8 mouse cellular contexts compared by ENCODE assay signal in genomic region chr16:5307249-5307605, GRCm38 (mm10). TPM values are rescaled to one million over a fixed set of nuclear protein-coding genes. Genes with fewer than 3 reads are reported as not detected.
A peak's percentile ranks its signal among the peaks of the same experiment; 100 is the strongest.
DNase-seq lines count a peak whose midpoint lies in the region; ATAC-seq and TF ChIP-seq lines count a peak whose summit lies in the region.

No protein-coding gene starts in this region.

- H3K9ac ChIP-seq in heart, embryonic 11.5 days (ENCODE audit: low read depth, low read length) = no peak overlapping the region
- peak overlapping the region; percentile 80 for H3K9ac ChIP-seq in forebrain, embryonic 15.5 days (replicated peaks)

- no peaks in the 10 kb centered on the region for H3K36me3 ChIP-seq in heart, embryonic 11.5 days (ENCODE audit: control insufficient read depth, insufficient read depth, low read length)
- no peaks in the 10 kb centered on the region for H3K36me3 ChIP-seq in forebrain, embryonic 15.5 days
- no peaks in the 10 kb centered on the region for H3K36me3 ChIP-seq in thymus, adult 2 months (ENCODE audit: control insufficient read depth, insufficient read depth, low read length)

- H3K4me3 ChIP-seq in heart, embryonic 11.5 days (ENCODE audit: low read depth, low read length) = peak overlapping the region; percentile 43
- peak overlapping the region; percentile 55 for H3K4me3 ChIP-seq in forebrain, embryonic 15.5 days
- H3K4me3 ChIP-seq in thymus, adult 2 months (ENCODE audit: control insufficient read depth, insufficient read depth, low read length) = no peak overlapping the region

- H3K27ac ChIP-seq in heart, embryonic 11.5 days (ENCODE audit: low read depth, low read length) = no peak overlapping the region
- no peak overlapping the region for H3K27ac ChIP-seq in forebrain, embryonic 15.5 days (replicated peaks)
- H3K27ac ChIP-seq in thymus, adult 2 months (ENCODE audit: control insufficient read depth, insufficient read depth, low read length) = no peak overlapping the region

- TF ChIP-seq CTCF in thymus, adult 2 months (IDR thresholded peaks at IDR 0.05; ENCODE audit: borderline replicate concordance, control insufficient read depth, extremely low read depth, insufficient read depth, low read length, poor library complexity) = no peak

- 67% methylated on average over 7 of the region's 7 CpGs for WGBS in heart, embryonic 11.5 days (ENCODE audit: insufficient replicate concordance)
- 69% methylated on average over 7 of the region's 7 CpGs for WGBS in forebrain, embryonic 15.5 days
- 77% methylated on average over 7 of the region's 7 CpGs for WGBS in thymus, adult 2 months

- peak overlapping the region; percentile 83 for H3K4me2 ChIP-seq in heart, embryonic 11.5 days
- peak overlapping the region; percentile 96 for H3K4me2 ChIP-seq in forebrain, embryonic 15.5 days (replicated peaks)

- no peak for TF ChIP-seq POLR2A in thymus, adult 2 months (IDR thresholded peaks at IDR 0.05; ENCODE audit: control insufficient read depth, extremely low read depth, insufficient read depth, low read length, poor library complexity)

- no peak for DNase-seq in heart, adult 9 months (ENCODE audit: low spot score in 2 of 2)
- peak; percentile 3 for DNase-seq in CD4-positive helper T cell, adult 2 months (ENCODE audit: low read depth, low spot score)
- DNase-seq in natural killer cell, adult 2 months (ENCODE audit: low spot score in 2 of 2) = no peak
- DNase-seq in thymus, adult 2 months = no peak

- H3K9me3 ChIP-seq in heart, embryonic 11.5 days (replicated peaks; ENCODE audit: control insufficient read depth, low read length) = no peaks in the 10 kb centered on the region
- no peaks in the 10 kb centered on the region for H3K9me3 ChIP-seq in forebrain, embryonic 15.5 days

- no peak for ATAC-seq in heart, embryonic 11.5 days (replicated peaks; ENCODE audit: insufficient number of reproducible peaks, low FRiP score, low TSS enrichment)
- peak; percentile 13; the same call in 1 of the 2 replicates for ATAC-seq in forebrain, embryonic 15.5 days (replicated peaks)
- ATAC-seq in megakaryocyte-erythroid progenitor cell, adult 5-6 weeks (replicated peaks; ENCODE audit: low FRiP score, low TSS enrichment, poor library complexity, severe bottlenecking) = 0 out of 2 replicates have a peak, but pooled peaks have one; percentile 13
- ATAC-seq in monocyte, adult 5-6 weeks (replicated peaks; ENCODE audit: insufficient number of reproducible peaks, low FRiP score, low TSS enrichment, poor library complexity, severe bottlenecking) = no peak; the same call in 1 of the 2 replicates

- 0 out of 2 replicates have a peak, but pooled peaks cover 2% of the 10 kb centered on the region for H3K4me1 ChIP-seq in heart, embryonic 11.5 days (ENCODE audit: control insufficient read depth, insufficient read depth, low read length)
- peaks cover 5% of the 10 kb centered on the region for H3K4me1 ChIP-seq in forebrain, embryonic 15.5 days
- peaks cover 4% of the 10 kb centered on the region for H3K4me1 ChIP-seq in thymus, adult 2 months (replicated peaks; ENCODE audit: control insufficient read depth, insufficient read depth, low read length)

- H3K27me3 ChIP-seq in heart, embryonic 11.5 days (ENCODE audit: control insufficient read depth, insufficient read depth, low read length) = peaks cover 17% of the 10 kb centered on the region
- no peaks in the 10 kb centered on the region for H3K27me3 ChIP-seq in forebrain, embryonic 15.5 days
- H3K27me3 ChIP-seq in thymus, adult 2 months (ENCODE audit: control insufficient read depth, insufficient read depth, low read length) = no peaks in the 10 kb centered on the region

RNA-seq across cellular contexts. Expression of gene Eef2kmt, which starts 51.4 kb away (rescaled TPM):
- polyA plus RNA-seq in heart, embryonic 11.5 days (2014; fragmentation: Nextera tagmentation; extraction: Ambion mirVana) = 20.5 and 24.9 TPM in 2 replicates
- polyA plus RNA-seq in forebrain, embryonic 15.5 days (2015; fragmentation: Nextera tagmentation; extraction: Ambion mirVana) = 8.2 and 9.7 TPM in 2 replicates
- total RNA-seq in megakaryocyte-erythroid progenitor cell, adult 5-6 weeks (2014; fragmentation: Nextera tagmentation) = 21.1 and 23.9 TPM in 2 replicates
- total RNA-seq in megakaryocyte-erythroid progenitor cell, adult 5-6 weeks (2017) = 16.3 and 32.4 TPM in 2 replicates
- 3.8 to 19.9 TPM (median 13.2 TPM) in 3 replicates for total RNA-seq in monocyte, adult 5-6 weeks (2017)
- 32.2 and 34.6 TPM in 2 replicates for polyA plus RNA-seq in thymus, adult 2 months (2012; rRNA removed)

Comparison
In these comparisons a context has a peak if more than half of its experiments do, and no peak if none do; other contexts are left out.
1. ATAC-seq: peak in forebrain, embryonic 15.5 days (single experiment) and megakaryocyte-erythroid progenitor cell, adult 5-6 weeks (single experiment); none in heart, embryonic 11.5 days (single experiment) and monocyte, adult 5-6 weeks (single experiment).